Mouse (Mus musculus): ENCODE results near the gene Pnmt.

DNA sequence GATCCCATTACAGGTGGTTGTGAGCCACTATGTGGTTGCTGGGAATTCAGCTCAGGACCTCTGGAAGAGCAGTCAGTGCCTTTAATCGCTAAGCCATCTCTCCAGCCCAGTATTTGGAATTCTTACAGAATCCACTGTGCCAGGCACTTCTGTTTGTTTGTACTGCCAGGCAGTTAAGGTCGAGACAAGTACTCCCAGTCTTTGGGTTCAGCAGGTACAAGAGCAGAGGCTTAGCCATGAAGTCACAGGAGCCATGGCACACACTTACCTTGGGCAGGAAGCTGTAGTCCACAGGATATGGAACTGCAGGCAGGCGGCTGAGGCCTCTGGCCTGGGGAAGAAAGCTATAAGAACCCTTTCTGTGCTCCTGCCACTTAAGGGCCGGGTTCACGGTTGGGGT is 22.4 kb upstream of the Pnmt start:
- TF ChIP-seq CTCF (conservative IDR thresholded peaks at IDR 0.05 in 1 of 2, IDR thresholded peaks at IDR 0.05 in 1 of 2; ENCODE audit: low read depth in 2 of 2, low read length in 2 of 2) (no peak), USF1 (IDR thresholded peaks at IDR 0.05; ENCODE audit: low read depth, low read length) (no peak), USF2 (conservative IDR thresholded peaks at IDR 0.05; ENCODE audit: low read depth, low read length) (no peak), CHD2 (IDR thresholded peaks at IDR 0.05; ENCODE audit: low read length) (no peak), KAT2A (IDR thresholded peaks at IDR 0.05; ENCODE audit: insufficient replicate concordance, low read length) (no peak), TBP (conservative IDR thresholded peaks at IDR 0.05; ENCODE audit: low read depth, low read length) (no peak), EP300 (IDR thresholded peaks at IDR 0.05; ENCODE audit: low read length) (no peak), POLR2A (IDR thresholded peaks at IDR 0.05; ENCODE audit: low read depth, low read length) (no peak), SIN3A (IDR thresholded peaks at IDR 0.05; ENCODE audit: low read length) (no peak), ELF1 (IDR thresholded peaks at IDR 0.05; ENCODE audit: low read depth, low read length) (no peak), HCFC1 (IDR thresholded peaks at IDR 0.05; ENCODE audit: low read depth, low read length) (no peak)

Data from CH12.LX (cell line).